Mouse (Mus musculus) testis, adult 2 months (tissue): ENCODE measurements around the gene Dtnbp1. TPM values are rescaled to one million over a fixed set of nuclear protein-coding genes. Genes with fewer than 3 reads are reported as not detected.

ENCODE experiments used
- H3K27ac ChIP-seq: fragments of 200-500 bp; 2 replicates; pipeline ENCODE4 v1.5.1; 2012; ENCODE audit warnings: low read depth, low read length; ENCODE audit not compliant: control insufficient read depth, insufficient read depth
- H3K27me3 ChIP-seq: fragments of 200-500 bp; 2 replicates; pipeline ENCODE4 v1.6.1; 2012; ENCODE audit warnings: mild to moderate bottlenecking, low read length, moderate library complexity; ENCODE audit not compliant: control insufficient read depth, insufficient read depth
- H3K36me3 ChIP-seq: fragments of 200-500 bp; 2 replicates; pipeline ENCODE4 v1.6.1; 2012; ENCODE audit warnings: mild to moderate bottlenecking, low read length; ENCODE audit not compliant: control insufficient read depth, insufficient read depth
- H3K4me1 ChIP-seq: fragments of 200-500 bp; 2 replicates; pipeline ENCODE4 v1.6.1; 2012; ENCODE audit warnings: low read length; ENCODE audit not compliant: control insufficient read depth, insufficient read depth
- H3K4me3 ChIP-seq: fragments of 200-500 bp; 2 replicates; pipeline ENCODE4 v1.5.1; 2012; ENCODE audit warnings: low read depth, mild to moderate bottlenecking, low read length, moderate library complexity, mixed read lengths; ENCODE audit not compliant: control insufficient read depth
- CTCF ChIP-seq: fragments of 200-500 bp; IDR thresholded peaks from 2 replicates; pipeline ENCODE4 v1.5.1; 2012; ENCODE audit warnings: low read depth, mild to moderate bottlenecking, inconsistent platforms, low read length, moderate library complexity; ENCODE audit not compliant: control insufficient read depth, insufficient read depth, insufficient replicate concordance
- POLR2A ChIP-seq: fragments of 200-500 bp; IDR thresholded peaks from 2 replicates; pipeline ENCODE4 v1.6.1; 2012; ENCODE audit warnings: low read depth, mild to moderate bottlenecking, inconsistent platforms, low read length, moderate library complexity; ENCODE audit not compliant: control insufficient read depth
- polyA plus RNA-seq: library from polyadenylated mRNA; depleted of rRNA; stranded (reverse); fragments of >200 nt; gene quantifications from 2 replicates; pipeline ENCODE4 v1.2.3, GENCODE M21; 2012

Gene Dtnbp1
- polyA plus RNA-seq, 1 experiment = 96.7 TPM

DNA sequence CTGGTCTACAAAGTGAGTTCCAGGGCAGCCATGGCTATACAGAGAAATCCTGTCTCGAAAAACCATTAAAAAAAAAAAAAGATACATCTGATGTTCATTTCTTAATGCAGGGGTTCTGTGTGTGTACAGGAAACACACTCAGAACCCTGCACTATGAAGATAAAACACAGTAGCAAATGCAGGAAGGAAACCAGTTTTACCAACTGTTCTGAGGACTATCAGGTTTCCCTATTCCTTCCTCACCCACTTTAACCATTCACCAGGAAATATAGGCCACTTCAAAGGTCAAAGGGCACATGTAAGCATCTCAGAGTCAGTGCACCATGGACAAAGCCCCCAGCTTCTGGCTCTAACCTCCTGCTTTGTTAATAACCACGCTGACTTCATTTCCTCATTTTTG is 16.6 kb downstream of the Dtnbp1 start:
- H3K27me3 ChIP-seq = no peaks in the 10 kb centered on the region
- H3K27ac ChIP-seq = no peak overlapping the region
- H3K4me3 ChIP-seq = no peak overlapping the region
- no peak for TF ChIP-seq POLR2A
- no peak for TF ChIP-seq CTCF
- H3K4me1 ChIP-seq = no peaks in the 10 kb centered on the region; the same call in 1 of the 2 replicates
- peaks cover 1% of the 10 kb centered on the region for H3K36me3 ChIP-seq

DNA sequence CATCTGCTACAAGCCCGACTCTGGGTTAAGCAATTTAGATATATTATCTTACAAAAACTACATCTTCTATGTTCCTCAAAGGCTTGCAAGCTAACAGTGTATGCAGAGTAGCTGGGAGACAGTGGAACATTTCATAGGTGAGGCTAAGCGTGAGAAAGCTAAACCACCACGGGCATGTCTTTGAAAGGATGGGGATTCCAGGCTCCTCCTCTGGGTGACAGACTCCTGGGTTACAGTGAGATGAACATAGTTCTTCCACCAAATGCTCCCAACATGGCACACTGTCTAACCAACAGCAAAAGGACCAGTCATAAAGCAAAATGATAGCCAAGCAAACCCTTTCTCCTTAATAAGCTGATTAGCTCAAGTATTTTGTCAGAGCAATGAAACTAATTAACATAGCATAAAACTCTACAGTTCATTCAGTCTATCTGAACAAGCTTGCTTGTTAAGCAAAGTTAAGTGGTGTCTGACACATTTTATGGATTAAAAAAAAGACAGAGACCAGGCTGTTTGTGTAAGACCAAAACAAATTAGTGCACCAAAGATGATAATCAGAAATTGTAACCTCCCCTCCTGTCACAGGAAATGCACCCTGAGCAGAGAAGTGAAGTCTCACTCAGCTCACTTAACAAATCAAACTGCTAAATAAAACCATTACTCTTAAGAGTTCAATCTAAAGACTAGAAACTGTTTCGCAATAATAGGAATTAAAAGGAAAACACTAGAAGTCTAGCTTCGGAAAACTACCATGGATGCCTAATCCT is 18.1 kb downstream of the Dtnbp1 start:
- peaks cover 1% of the 10 kb centered on the region for H3K36me3 ChIP-seq
- TF ChIP-seq POLR2A (no peak), CTCF (no peak)
- no peaks in the 10 kb centered on the region for H3K27me3 ChIP-seq
- H3K4me3 ChIP-seq = no peak overlapping the region
- H3K4me1 ChIP-seq = no peaks in the 10 kb centered on the region; the same call in 1 of the 2 replicates
- no peak overlapping the region for H3K27ac ChIP-seq

DNA sequence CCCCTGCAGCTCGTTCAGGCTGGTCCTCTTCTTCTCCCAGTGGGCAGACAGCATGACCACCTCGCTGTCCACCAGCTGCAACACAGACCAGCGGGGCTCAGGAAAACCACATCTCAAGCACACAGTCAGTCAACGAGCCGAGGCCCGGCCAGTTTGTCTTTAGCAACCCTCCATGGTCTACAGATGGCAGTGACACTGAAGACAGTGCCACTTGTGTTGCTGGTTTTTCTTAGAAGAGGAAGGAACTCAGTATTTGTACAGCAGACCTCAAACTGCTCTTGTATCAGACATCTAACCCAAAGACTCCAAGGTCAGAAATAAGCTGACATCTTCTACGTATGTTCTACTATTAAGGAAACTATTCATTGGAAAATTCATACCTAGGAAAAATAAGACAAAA is 19.1 kb downstream of the Dtnbp1 start:
- Histone ChIP-seq H3K4me3 (no peak overlapping the region), H3K4me1 (no peaks in the 10 kb centered on the region; the same call in 1 of the 2 replicates), H3K27ac (no peak overlapping the region), H3K36me3 (peaks cover 1% of the 10 kb centered on the region), H3K27me3 (no peaks in the 10 kb centered on the region)
- no peak for TF ChIP-seq CTCF
- no peak for TF ChIP-seq POLR2A

DNA sequence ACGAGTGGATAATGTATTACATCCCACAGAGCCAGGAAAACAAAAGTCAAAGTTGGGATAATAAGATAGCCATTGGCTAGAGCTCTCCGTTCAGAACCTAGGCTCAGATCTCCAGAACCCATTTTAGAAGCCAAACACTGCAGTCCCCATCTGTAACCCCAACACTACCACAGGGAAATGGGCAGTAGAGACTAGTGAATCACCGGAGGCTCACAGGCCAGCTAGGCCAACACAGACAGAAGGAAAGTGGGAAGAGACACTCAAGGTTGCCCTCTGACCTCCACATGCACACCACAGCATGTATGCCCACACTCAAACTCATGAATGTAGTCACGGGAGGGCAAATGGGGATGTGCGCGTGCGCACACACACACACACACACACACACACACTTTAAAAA is 22.5 kb downstream of the Dtnbp1 start:
- H3K4me3 ChIP-seq = no peak overlapping the region
- TF ChIP-seq CTCF (no peak), POLR2A (no peak)
- no peaks in the 10 kb centered on the region for H3K27me3 ChIP-seq
- no peak overlapping the region for H3K27ac ChIP-seq
- H3K36me3 ChIP-seq = no peaks in the 10 kb centered on the region; the same call in none of the 2 replicates
- no peaks in the 10 kb centered on the region; the same call in 1 of the 2 replicates for H3K4me1 ChIP-seq

DNA sequence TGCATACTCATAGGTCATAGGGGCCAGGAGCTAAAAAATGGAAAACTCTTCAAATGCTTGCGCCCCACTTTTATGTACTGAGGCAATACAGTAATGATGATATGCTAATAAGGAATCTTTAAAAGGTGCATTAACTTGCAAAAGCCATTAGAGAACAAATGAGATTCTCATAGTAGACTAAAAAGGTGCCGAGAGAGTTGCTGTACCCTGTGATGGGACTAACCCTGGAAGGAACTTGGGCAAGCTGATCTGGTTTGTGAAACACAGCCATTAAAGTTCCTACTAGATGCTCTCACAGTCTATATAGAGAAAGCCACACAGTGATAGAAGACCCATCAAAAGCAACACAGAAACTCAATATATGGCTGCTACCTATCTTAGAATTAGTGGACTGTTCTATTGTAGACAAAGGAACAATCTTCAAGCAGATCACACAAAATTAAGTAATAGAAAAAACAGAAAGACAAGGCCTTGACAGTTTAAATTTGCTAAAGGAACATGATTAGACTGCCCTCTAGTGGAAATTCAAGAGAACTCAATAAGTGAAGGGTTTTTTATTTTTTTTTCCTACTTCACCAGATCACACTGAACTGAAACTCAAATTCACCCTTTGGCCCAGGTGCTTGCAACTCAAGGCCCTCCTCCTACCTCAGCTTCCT is 24.3 kb downstream of the Dtnbp1 start:
- no peaks in the 10 kb centered on the region for H3K27me3 ChIP-seq
- no peak overlapping the region for H3K4me3 ChIP-seq
- H3K36me3 ChIP-seq = no peaks in the 10 kb centered on the region; the same call in none of the 2 replicates
- TF ChIP-seq POLR2A = no peak
- H3K27ac ChIP-seq = no peak overlapping the region
- no peaks in the 10 kb centered on the region; the same call in 1 of the 2 replicates for H3K4me1 ChIP-seq

DNA sequence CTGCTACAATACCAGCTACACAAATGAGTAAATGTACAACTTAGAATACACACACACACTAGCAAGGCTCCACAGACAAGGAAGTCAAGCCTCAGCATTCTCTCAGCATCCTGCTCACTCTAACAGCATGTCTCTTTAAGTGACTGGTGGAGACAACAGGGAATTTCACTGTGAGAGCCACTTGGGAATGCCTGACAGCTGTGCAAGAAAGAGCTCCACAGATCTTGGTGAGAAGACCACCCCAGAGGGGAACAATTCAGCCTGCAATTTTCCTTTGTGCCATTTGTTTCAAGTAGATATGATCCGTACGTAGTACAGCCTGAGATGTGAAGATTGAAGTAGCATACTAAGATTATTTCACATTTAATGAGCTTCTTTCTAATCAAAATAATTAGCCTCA is 24.9 kb downstream of the Dtnbp1 start:
- no peaks in the 10 kb centered on the region for H3K27me3 ChIP-seq
- H3K4me1 ChIP-seq = no peaks in the 10 kb centered on the region
- H3K27ac ChIP-seq = no peak overlapping the region
- no peak for TF ChIP-seq POLR2A
- TF ChIP-seq CTCF = no peak
- no peak overlapping the region for H3K4me3 ChIP-seq
- no peaks in the 10 kb centered on the region; the same call in 1 of the 2 replicates for H3K36me3 ChIP-seq

DNA sequence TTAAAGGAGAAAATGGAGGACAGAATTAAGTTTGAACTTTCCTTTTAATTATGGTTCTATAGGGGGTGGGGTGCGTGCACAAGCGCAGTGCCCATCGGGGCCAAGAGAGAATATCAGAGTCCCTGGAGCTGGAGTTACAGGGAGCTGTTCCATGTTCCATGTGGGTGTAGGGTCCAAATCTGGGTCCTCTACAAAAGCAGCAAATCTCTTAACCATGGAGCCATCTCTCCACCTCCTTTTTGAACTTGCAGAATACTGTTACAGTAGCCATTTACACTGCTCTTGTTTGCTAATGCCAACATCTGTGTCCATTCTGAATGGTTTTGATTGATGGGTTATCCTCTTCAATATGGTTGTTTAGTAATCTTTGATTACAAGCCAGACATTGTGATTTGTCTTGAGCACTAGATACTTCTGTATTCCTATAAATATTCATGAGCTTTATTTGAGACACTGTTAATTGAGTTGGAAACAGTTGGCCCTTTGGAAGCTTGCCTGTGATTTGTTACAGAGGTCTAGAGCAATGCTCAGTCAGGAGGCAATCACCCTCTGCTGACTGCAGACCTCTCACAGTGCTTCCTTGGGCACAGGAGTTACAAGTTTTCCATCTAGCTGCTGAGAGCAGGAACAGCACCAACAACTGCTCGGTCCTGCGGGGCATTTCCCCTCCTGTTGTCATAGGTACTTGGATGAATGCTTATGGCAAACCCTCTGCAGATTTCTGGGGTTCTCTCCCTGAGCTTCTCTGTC is 41.2 kb downstream of the Dtnbp1 start:
- Histone ChIP-seq H3K4me3 (no peak overlapping the region), H3K27me3 (no peaks in the 10 kb centered on the region), H3K36me3 (no peaks in the 10 kb centered on the region; the same call in 1 of the 2 replicates), H3K27ac (no peak overlapping the region), H3K4me1 (no peaks in the 10 kb centered on the region)
- TF ChIP-seq CTCF = no peak
- no peak for TF ChIP-seq POLR2A
